Mouse (Mus musculus): ENCODE measurements around the gene Gpsm1. TPM values are rescaled to one million over a fixed set of nuclear protein-coding genes. Genes with fewer than 3 reads are reported as not detected.
A peak's percentile ranks its signal among the peaks of the same experiment; 100 is the strongest.

Gene Gpsm1
- polyA plus RNA-seq, 1 experiment from 2014 or later, result 52.1 TPM

- Histone ChIP-seq H3K9me3 (replicated peaks) (no peaks in the 10 kb centered on the region), H3K9ac (no peak overlapping the region), H3K27ac (replicated peaks) (peak overlapping the region; percentile 67), H3K4me2 (replicated peaks) (no peak overlapping the region), H3K4me3 (replicated peaks) (no peak overlapping the region), H3K4me1 (peaks cover 34% of the 10 kb centered on the region), H3K27me3 (no peaks in the 10 kb centered on the region), H3K36me3 (peaks cover 80% of the 10 kb centered on the region)
- WGBS, result 61% methylated on average over 11 of the region's 11 CpGs
- ATAC-seq (ENCODE audit: insufficient number of reproducible peaks, low FRiP score, low TSS enrichment, low read depth), result no peak
These were observed 27.5 kb downstream of the Gpsm1 start for GRCm38 (mm10) chr2:26342609-26343490.

GRCm38 (mm10) chr2:26348241-26348640 lies 32.9 kb downstream of the Gpsm1 start:
- 37% methylated on average over 6 of the region's 6 CpGs for WGBS
- H3K9ac ChIP-seq, result no peak overlapping the region
- H3K36me3 ChIP-seq, result peaks cover 61% of the 10 kb centered on the region
- no peaks in the 10 kb centered on the region for H3K27me3 ChIP-seq
- no peaks in the 10 kb centered on the region for H3K9me3 ChIP-seq (replicated peaks)
- H3K4me1 ChIP-seq, result peaks cover 40% of the 10 kb centered on the region
- peak; percentile 25; the same call in 1 of the 2 replicates for ATAC-seq (ENCODE audit: insufficient number of reproducible peaks, low FRiP score, low TSS enrichment, low read depth)
- peak overlapping the region; percentile 77 for H3K27ac ChIP-seq (replicated peaks)
- H3K4me3 ChIP-seq (replicated peaks), result no peak overlapping the region
- H3K4me2 ChIP-seq (replicated peaks), result no peak overlapping the region

- Histone ChIP-seq H3K27me3 (no peaks in the 10 kb centered on the region), H3K36me3 (peaks cover 34% of the 10 kb centered on the region), H3K4me3 (replicated peaks) (peak within 1 kb of the TSS; percentile 88), H3K27ac (replicated peaks) (peak within 1 kb of the TSS; percentile 90), H3K4me1 (peaks cover 40% of the 10 kb centered on the region), H3K9ac (peak within 1 kb of the TSS; percentile 94), H3K9me3 (replicated peaks) (no peaks in the 10 kb centered on the region), H3K4me2 (replicated peaks) (peak within 1 kb of the TSS; percentile 97)
- 2% methylated on average over 62 of the region's 62 CpGs for WGBS
- peak; percentile 73 for ATAC-seq (ENCODE audit: insufficient number of reproducible peaks, low FRiP score, low TSS enrichment, low read depth)
These were observed 36.3 kb downstream of the Gpsm1 start, which contains the start of gene Dnlz for GRCm38 (mm10) chr2:26351358-26352290. TSS of gene Dnlz (minus strand) at chr2:26352110.

GRCm38 (mm10) chr2:26352291-26352910 lies 37.1 kb downstream of the Gpsm1 start:
- H3K9ac ChIP-seq, result peak overlapping the region; percentile 75
- no peak for ATAC-seq (ENCODE audit: insufficient number of reproducible peaks, low FRiP score, low TSS enrichment, low read depth)
- H3K27me3 ChIP-seq, result no peaks in the 10 kb centered on the region
- peak overlapping the region; percentile 88 for H3K4me3 ChIP-seq (replicated peaks)
- peak overlapping the region; percentile 97 for H3K4me2 ChIP-seq (replicated peaks)
- peak overlapping the region; percentile 90 for H3K27ac ChIP-seq (replicated peaks)
- 3% methylated on average over 36 of the region's 36 CpGs for WGBS
- H3K9me3 ChIP-seq (replicated peaks), result no peaks in the 10 kb centered on the region
- H3K4me1 ChIP-seq, result peaks cover 36% of the 10 kb centered on the region
- peaks cover 26% of the 10 kb centered on the region for H3K36me3 ChIP-seq

- WGBS, result 89% methylated on average over 11 of the region's 11 CpGs
- H3K4me2 ChIP-seq (replicated peaks), result peak overlapping the region; percentile 97
- no peak overlapping the region for H3K9ac ChIP-seq
- peak overlapping the region; percentile 88 for H3K4me3 ChIP-seq (replicated peaks)
- H3K4me1 ChIP-seq, result peaks cover 32% of the 10 kb centered on the region
- H3K27ac ChIP-seq (replicated peaks), result no peak overlapping the region
- H3K9me3 ChIP-seq (replicated peaks), result no peaks in the 10 kb centered on the region
- H3K36me3 ChIP-seq, result peaks cover 20% of the 10 kb centered on the region
- no peaks in the 10 kb centered on the region for H3K27me3 ChIP-seq
- ATAC-seq (ENCODE audit: insufficient number of reproducible peaks, low FRiP score, low TSS enrichment, low read depth), result no peak
These were observed 38.0 kb downstream of the Gpsm1 start for GRCm38 (mm10) chr2:26353066-26353980.

DNA sequence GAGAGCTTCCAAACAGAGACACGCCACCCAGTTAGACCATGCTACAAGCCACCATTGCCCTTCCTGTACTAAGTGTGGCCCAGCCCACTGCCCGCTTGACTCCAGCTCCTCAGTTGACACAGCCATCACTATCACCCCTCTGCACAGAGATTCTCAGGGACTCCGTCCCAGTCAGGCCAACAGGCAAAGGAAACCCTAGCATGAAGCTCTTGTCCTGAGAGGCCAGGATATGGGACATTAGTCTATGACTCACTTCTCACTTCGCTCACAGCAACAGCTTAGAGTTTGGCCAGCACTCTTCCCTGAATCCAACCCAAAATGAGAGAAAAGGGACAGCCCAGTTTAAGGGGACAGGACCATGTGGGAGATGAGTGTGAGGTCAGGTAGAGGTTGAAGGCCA lies 39.1 kb downstream of the Gpsm1 start:
- peaks cover 10% of the 10 kb centered on the region for H3K36me3 ChIP-seq
- WGBS, result 87% methylated on average over 4 of the region's 4 CpGs
- no peak overlapping the region for H3K4me2 ChIP-seq (replicated peaks)
- no peak overlapping the region for H3K4me3 ChIP-seq (replicated peaks)
- no peak overlapping the region for H3K9ac ChIP-seq
- no peaks in the 10 kb centered on the region for H3K27me3 ChIP-seq
- H3K4me1 ChIP-seq, result peaks cover 24% of the 10 kb centered on the region
- ATAC-seq (ENCODE audit: insufficient number of reproducible peaks, low FRiP score, low TSS enrichment, low read depth), result no peak
- no peaks in the 10 kb centered on the region for H3K9me3 ChIP-seq (replicated peaks)
- H3K27ac ChIP-seq (replicated peaks), result no peak overlapping the region

- no peaks in the 10 kb centered on the region for H3K36me3 ChIP-seq
- no peak overlapping the region for H3K4me3 ChIP-seq (replicated peaks)
- no peak overlapping the region for H3K9ac ChIP-seq
- no peak overlapping the region for H3K27ac ChIP-seq (replicated peaks)
- peaks cover 17% of the 10 kb centered on the region for H3K4me1 ChIP-seq
- 80% methylated on average over 4 of the region's 4 CpGs for WGBS
- H3K4me2 ChIP-seq (replicated peaks), result no peak overlapping the region
- H3K27me3 ChIP-seq, result no peaks in the 10 kb centered on the region
- H3K9me3 ChIP-seq (replicated peaks), result no peaks in the 10 kb centered on the region
- ATAC-seq (ENCODE audit: insufficient number of reproducible peaks, low FRiP score, low TSS enrichment, low read depth), result no peak
These were observed 40.9 kb downstream of the Gpsm1 start for GRCm38 (mm10) chr2:26356231-26356630.

- no peak overlapping the region for H3K4me2 ChIP-seq (replicated peaks)
- no peak for ATAC-seq (ENCODE audit: insufficient number of reproducible peaks, low FRiP score, low TSS enrichment, low read depth)
- 66% methylated on average over 7 of the region's 7 CpGs for WGBS
These were observed 41.4 kb downstream of the Gpsm1 start for GRCm38 (mm10) chr2:26356678-26357077.

GRCm38 (mm10) chr2:26357484-26357883 lies 42.2 kb downstream of the Gpsm1 start:
- Histone ChIP-seq H3K9me3 (replicated peaks) (no peaks in the 10 kb centered on the region), H3K4me2 (replicated peaks) (no peak overlapping the region), H3K36me3 (peaks cover 4% of the 10 kb centered on the region; the same call in 1 of the 2 replicates), H3K4me1 (peaks cover 13% of the 10 kb centered on the region), H3K4me3 (replicated peaks) (no peak overlapping the region), H3K9ac (no peak overlapping the region), H3K27ac (replicated peaks) (no peak overlapping the region), H3K27me3 (no peaks in the 10 kb centered on the region)
- 46% methylated on average over 15 of the region's 15 CpGs for WGBS
- ATAC-seq (ENCODE audit: insufficient number of reproducible peaks, low FRiP score, low TSS enrichment, low read depth), result no peak

More at GRCm38 (mm10) chr2:26356678-26357077, 41.4 kb downstream of the Gpsm1 start:
- Histone ChIP-seq H3K36me3 (no peaks in the 10 kb centered on the region), H3K4me3 (replicated peaks) (no peak overlapping the region), H3K9me3 (replicated peaks) (no peaks in the 10 kb centered on the region), H3K4me1 (peaks cover 15% of the 10 kb centered on the region), H3K9ac (no peak overlapping the region), H3K27me3 (no peaks in the 10 kb centered on the region), H3K27ac (replicated peaks) (no peak overlapping the region)

DNA sequence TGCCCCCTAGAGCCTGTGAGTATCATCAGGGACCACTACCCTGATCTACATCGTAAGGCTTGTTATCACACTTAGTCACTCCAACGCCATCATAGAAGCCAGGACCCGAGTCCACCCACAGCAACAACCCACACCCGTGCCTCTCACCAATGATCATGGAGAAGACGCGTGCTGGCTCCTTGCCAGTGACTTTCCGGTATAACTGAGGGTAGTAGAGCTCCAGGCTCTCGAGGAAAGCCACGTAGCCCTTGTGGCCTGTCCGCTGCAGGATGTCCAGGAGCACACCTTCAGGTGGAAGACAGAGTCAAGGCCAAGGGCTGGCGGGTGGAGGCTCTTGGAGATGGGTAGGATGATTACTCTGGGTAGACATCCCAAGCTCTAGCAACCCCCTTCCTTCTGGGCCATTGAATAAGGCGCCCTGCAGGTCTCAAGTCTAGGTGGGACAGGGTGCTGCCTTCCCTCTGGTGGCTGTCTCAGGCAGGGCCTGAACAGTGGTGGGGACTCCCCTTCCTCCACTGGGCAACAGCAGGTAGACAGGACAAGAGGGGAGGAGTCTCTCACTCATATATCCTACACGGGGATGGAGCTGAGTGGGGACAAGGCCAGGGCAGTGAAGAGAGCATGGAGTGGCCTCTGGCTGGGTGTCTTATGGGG lies 43.5 kb downstream of the Gpsm1 start:
- H3K27ac ChIP-seq (replicated peaks), result no peak overlapping the region
- no peak overlapping the region for H3K4me2 ChIP-seq (replicated peaks)
- no peaks in the 10 kb centered on the region for H3K9me3 ChIP-seq (replicated peaks)
- peaks cover 6% of the 10 kb centered on the region; the same call in 1 of the 2 replicates for H3K4me1 ChIP-seq
- no peak overlapping the region for H3K4me3 ChIP-seq (replicated peaks)
- H3K36me3 ChIP-seq, result peaks cover 7% of the 10 kb centered on the region
- no peak overlapping the region for H3K9ac ChIP-seq
- no peaks in the 10 kb centered on the region for H3K27me3 ChIP-seq
- 87% methylated on average over 13 of the region's 13 CpGs for WGBS
- ATAC-seq (ENCODE audit: insufficient number of reproducible peaks, low FRiP score, low TSS enrichment, low read depth), result no peak
